Mouse (Mus musculus): ENCODE results near the gene Tas2r135.

Tas2r135 gene

GRCm38 (mm10) chr6:42435490-42435889, 30.3 kb downstream of the Tas2r135 start:
- no peak for DNase-seq

DNA sequence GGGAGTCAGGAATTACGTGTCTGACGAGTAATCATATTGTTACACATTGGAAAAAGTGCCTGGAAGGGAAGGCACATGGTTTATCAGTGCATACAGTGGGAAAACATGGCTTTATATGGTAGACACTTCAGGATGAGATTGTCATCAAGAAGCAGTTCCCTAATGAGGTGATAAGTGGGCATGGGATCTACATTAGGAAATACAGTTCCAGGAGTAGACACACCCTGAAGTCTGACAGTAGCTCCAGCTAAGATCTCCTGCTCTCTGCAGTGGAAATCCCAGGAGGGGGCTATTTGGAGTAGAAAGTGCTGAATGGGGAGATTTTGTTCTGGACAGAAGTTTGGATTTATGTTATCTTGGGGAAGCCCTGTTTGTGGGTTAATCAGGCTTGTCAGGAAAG, 36.2 kb downstream of the Tas2r135 start:
- DNase-seq = no peak

GRCm38 (mm10) chr6:42444491-42444890, 39.3 kb downstream of the Tas2r135 start:
- DNase-seq = no peak

- no peak for DNase-seq
Measured at GRCm38 (mm10) chr6:42447381-42447780, 42.1 kb downstream of the Tas2r135 start.
